Mouse (Mus musculus) CH12.LX (cell line): ENCODE measurements around the gene Zfp518b. TPM values are rescaled to one million over a fixed set of nuclear protein-coding genes. Genes with fewer than 3 reads are reported as not detected.

Experiments used
- DNase-seq: peaks from one replicate; pipeline ENCODE4 v3.0.0-alpha.2; 2013; ENCODE audit errors: extremely low read depth
- H3K27ac ChIP-seq: 2 replicates; pipeline ENCODE4 v1.5.1; 2012; ENCODE audit warnings: low read depth, mild to moderate bottlenecking, control low read depth, moderate library complexity; ENCODE audit not compliant: insufficient read depth
- H3K27me3 ChIP-seq: replicated peaks from 2 replicates; pipeline ENCODE3; 2012; ENCODE audit warnings: inconsistent platforms
- H3K36me3 ChIP-seq, 2 experiments: replicated peaks in 1 of 2; 2 replicates each; pipeline versions ENCODE3 to v1.6.1; 2012; ENCODE audit warnings: inconsistent platforms in 1 of 2, low read length in 1 of 2, mild to moderate bottlenecking in 1 of 2, mixed read lengths in 1 of 2, moderate library complexity in 1 of 2; ENCODE audit not compliant: control insufficient read depth in 1 of 2, insufficient read depth in 1 of 2
- H3K4me1 ChIP-seq, 2 experiments: 2 replicates each; pipeline ENCODE4 v1.6.1; 2012; ENCODE audit warnings: inconsistent platforms in 1 of 2, moderate library complexity in 1 of 2; ENCODE audit not compliant: insufficient read depth in 2 of 2, control insufficient read depth in 1 of 2
- H3K4me2 ChIP-seq: 2 replicates; pipeline ENCODE4 v1.6.1; 2012; ENCODE audit warnings: low read depth, mild to moderate bottlenecking, control low read depth; ENCODE audit not compliant: poor library complexity, insufficient read depth, severe bottlenecking
- H3K4me3 ChIP-seq, 3 experiments: fragments of 150-350 bp in 1 of 3; sonication (generic) in 1 of 3; replicated peaks in 1 of 3; 2 replicates each; pipeline versions ENCODE3 to v1.5.1; 2011 to 2012; ENCODE audit warnings: low read depth in 2 of 3, low read length in 2 of 3, mild to moderate bottlenecking in 2 of 3, moderate library complexity in 2 of 3, control low read depth in 1 of 3, improper control_type of control experiment in 1 of 3, inconsistent platforms in 1 of 3, mixed read lengths in 1 of 3; ENCODE audit not compliant: poor library complexity in 1 of 3
- H3K79me2 ChIP-seq: replicated peaks from 2 replicates; pipeline ENCODE4 v1.6.1; 2012; ENCODE audit warnings: mild to moderate bottlenecking, moderate library complexity; ENCODE audit not compliant: control insufficient read depth, poor library complexity, insufficient read depth, severe bottlenecking; ENCODE audit errors: extremely low read depth
- H3K9ac ChIP-seq: 2 replicates; pipeline ENCODE4 v1.6.1; 2012; ENCODE audit warnings: low read depth, mild to moderate bottlenecking, control low read depth, moderate library complexity; ENCODE audit not compliant: insufficient read depth
- H3K9me3 ChIP-seq: replicated peaks from 2 replicates; pipeline ENCODE3; 2012; ENCODE audit warnings: low read length, inconsistent platforms, mixed read lengths
- CHD1 ChIP-seq: IDR thresholded peaks from 2 replicates; pipeline ENCODE4 v1.6.1; 2012; ENCODE audit warnings: low read depth, low read length, improper control_type of control experiment, inconsistent platforms
- CTCF ChIP-seq, 2 experiments: IDR thresholded peaks in 1 of 2; conservative IDR thresholded peaks in 1 of 2; 2 replicates each; pipeline ENCODE4 v1.5.1; 2011 to 2012; ENCODE audit warnings: low read depth in 2 of 2, low read length in 2 of 2, improper control_type of control experiment in 1 of 2, inconsistent platforms in 1 of 2, mild to moderate bottlenecking in 1 of 2, moderate library complexity in 1 of 2
- E2F4 ChIP-seq: IDR thresholded peaks from 2 replicates; pipeline ENCODE4 v1.6.1; 2011; ENCODE audit warnings: low read depth, low read length, improper control_type of control experiment; ENCODE audit not compliant: insufficient replicate concordance
- ELF1 ChIP-seq: IDR thresholded peaks from 2 replicates; pipeline ENCODE4 v1.6.1; 2014; ENCODE audit warnings: low read depth, mild to moderate bottlenecking, inconsistent platforms, low read length, improper control_type of control experiment
- HCFC1 ChIP-seq: IDR thresholded peaks from 2 replicates; pipeline ENCODE4 v1.6.1; 2012; ENCODE audit warnings: low read depth, mild to moderate bottlenecking, inconsistent platforms, low read length, improper control_type of control experiment
- JUN ChIP-seq: IDR thresholded peaks from 2 replicates; pipeline ENCODE4 v1.6.1; 2011; ENCODE audit warnings: low read depth, mild to moderate bottlenecking, low read length, improper control_type of control experiment, moderate library complexity; ENCODE audit not compliant: insufficient read depth
- KAT2A ChIP-seq: IDR thresholded peaks from 2 replicates; pipeline ENCODE4 v1.6.1; 2012; ENCODE audit warnings: low read length, improper control_type of control experiment, inconsistent platforms; ENCODE audit not compliant: insufficient replicate concordance
- MEF2A ChIP-seq: IDR thresholded peaks from 2 replicates; pipeline ENCODE4 v1.6.1; 2014; ENCODE audit warnings: low read depth, mild to moderate bottlenecking, inconsistent platforms, low read length, improper control_type of control experiment, borderline replicate concordance
- NELFE ChIP-seq: IDR thresholded peaks from 2 replicates; pipeline ENCODE4 v1.6.1; 2011; ENCODE audit warnings: low read depth, low read length, improper control_type of control experiment
- POLR2AphosphoS2 ChIP-seq: IDR thresholded peaks from 2 replicates; pipeline ENCODE4 v1.6.1; 2011; ENCODE audit warnings: low read depth, low read length, improper control_type of control experiment
- RAD21 ChIP-seq: IDR thresholded peaks from 2 replicates; pipeline ENCODE4 v1.6.1; 2011; ENCODE audit warnings: low read depth, mild to moderate bottlenecking, low read length, improper control_type of control experiment, moderate library complexity
- SMC3 ChIP-seq: IDR thresholded peaks from 2 replicates; pipeline ENCODE4 v1.6.1; 2011; ENCODE audit warnings: low read depth, low read length, improper control_type of control experiment
- TCF12 ChIP-seq: IDR thresholded peaks from 2 replicates; pipeline ENCODE4 v1.6.1; 2014; ENCODE audit warnings: low read depth, mild to moderate bottlenecking, inconsistent platforms, low read length, improper control_type of control experiment
- USF2 ChIP-seq: conservative IDR thresholded peaks from 2 replicates; pipeline ENCODE4 v1.6.1; 2011; ENCODE audit warnings: low read depth, low read length, improper control_type of control experiment
- ZC3H11A ChIP-seq: IDR thresholded peaks from 2 replicates; pipeline ENCODE4 v1.6.1; 2012; ENCODE audit warnings: low read depth, mild to moderate bottlenecking, inconsistent platforms, low read length, improper control_type of control experiment
- ZMIZ1 ChIP-seq: IDR thresholded peaks from 2 replicates; pipeline ENCODE4 v1.6.1; 2012; ENCODE audit warnings: low read depth, mild to moderate bottlenecking, inconsistent platforms, low read length, improper control_type of control experiment
- dilution Hi-C: fragments of 300-500 bp; cut with MboI; formaldehyde crosslinking; loops from 2 replicates; pipeline ENCODE4 v1.14.3; 2020; ENCODE audit warnings: low sequenced_read_pairs; ENCODE audit not compliant: extremely low pct_unique_long_range_greater_than_20kb, extremely low pct_ligation_motif_present
- in situ Hi-C: fragments of 300-500 bp; cut with MboI; formaldehyde crosslinking; loops from 3 replicates; pipeline ENCODE4 v1.14.3; 2019; ENCODE audit warnings: low sequenced_read_pairs, low pct_ligation_motif_present, low pct_unique_long_range_greater_than_20kb, mixed read lengths
- polyA plus RNA-seq: library from polyadenylated mRNA; unstranded; fragments of >175 nt; gene quantifications from 2 replicates; pipeline ENCODE4 v1.2.1, GENCODE M21; 2012; ENCODE audit warnings: low read depth; ENCODE audit not compliant: insufficient read length
- total RNA-seq, 2 experiments: library from RNA; depleted of rRNA; stranded (reverse); fragments of 300-350 nt in 1 of 2; fragments of >200 nt in 1 of 2; gene quantifications; 2 replicates each; pipeline ENCODE4 v1.2.3; 2012 to 2014

The Zfp518b gene
- total and polyA plus RNA-seq, 3 experiments, result not detected

GRCm38 (mm10) chr5:38626883-38627282, 57.7 kb downstream of the Zfp518b start:
- in situ Hi-C loops, result no loop called here
- no peaks in the 10 kb centered on the region for H3K4me1 ChIP-seq
- dilution Hi-C loops, result no loop called here

GRCm38 (mm10) chr5:38620783-38621182, 63.8 kb downstream of the Zfp518b start:
- dilution Hi-C loops (no loop called here), in situ Hi-C loops (loop anchor here (25.0 kb wide), 1 partner anchor 308 kb away; the partner anchor contains the start of gene Drd5)
- H3K27ac ChIP-seq, result no peak overlapping the region
- no peaks in the 10 kb centered on the region for H3K36me3 ChIP-seq
- no peaks in the 10 kb centered on the region for H3K27me3 ChIP-seq
- no peak overlapping the region for H3K9ac ChIP-seq
- TF ChIP-seq SMC3, result peak; percentile 56
- no peak for TF ChIP-seq CHD1
- TF ChIP-seq CTCF (conservative IDR thresholded peaks at IDR 0.05 in 1 of 2, IDR thresholded peaks at IDR 0.05 in 1 of 2; ENCODE audit: low read depth in 2 of 2, low read length in 2 of 2), result peak; percentile 32 to 73; a peak in 3 of 4 replicates
- no peak for TF ChIP-seq KAT2A
- no peak for TF ChIP-seq ZMIZ1
- TF ChIP-seq RAD21, result peak; percentile 64
- TF ChIP-seq ELF1, result no peak
- DNase-seq, result peak; percentile 33
- H3K4me2 ChIP-seq, result peak overlapping the region; percentile 34; the same call in 1 of the 2 replicates
- no peaks in the 10 kb centered on the region for H3K4me1 ChIP-seq
- peaks cover 2% of the 10 kb centered on the region for H3K9me3 ChIP-seq
- H3K79me2 ChIP-seq, result no peaks in the 10 kb centered on the region
- H3K4me3 ChIP-seq, result no peak overlapping the region

More at GRCm38 (mm10) chr5:38626883-38627282, 57.7 kb downstream of the Zfp518b start:
- H3K79me2 ChIP-seq, result no peaks in the 10 kb centered on the region
- no peaks in the 10 kb centered on the region for H3K27me3 ChIP-seq
- no peak overlapping the region for H3K4me3 ChIP-seq
- no peak overlapping the region for H3K9ac ChIP-seq
- no peak overlapping the region for H3K4me2 ChIP-seq
- no peak for DNase-seq
- no peaks in the 10 kb centered on the region for H3K36me3 ChIP-seq
- no peak for TF ChIP-seq E2F4
- no peak for TF ChIP-seq MEF2A
- no peak for TF ChIP-seq NELFE
- TF ChIP-seq ZC3H11A, result no peak
- TF ChIP-seq USF2, result no peak
- TF ChIP-seq POLR2AphosphoS2, result no peak
- TF ChIP-seq, all 38 proteins: peak for 0
- H3K9me3 ChIP-seq, result peaks cover 2% of the 10 kb centered on the region
- H3K27ac ChIP-seq, result no peak overlapping the region

GRCm38 (mm10) chr5:38618908-38619307, 65.7 kb downstream of the Zfp518b start:
- Histone ChIP-seq H3K9ac (no peak overlapping the region), H3K27ac (no peak overlapping the region), H3K9me3 (no peaks in the 10 kb centered on the region), H3K36me3 (no peaks in the 10 kb centered on the region), H3K79me2 (no peaks in the 10 kb centered on the region), H3K4me3 (no peak overlapping the region), H3K27me3 (no peaks in the 10 kb centered on the region), H3K4me2 (no peak overlapping the region), H3K4me1 (no peaks in the 10 kb centered on the region; a peak in 1 of 4 replicates)
- dilution Hi-C loops (no loop called here), in situ Hi-C loops (loop anchor here (25.0 kb wide), 1 partner anchor 307 kb away; the partner anchor contains the start of gene Drd5)
- no peak for TF ChIP-seq TCF12
- TF ChIP-seq HCFC1, result no peak
- TF ChIP-seq ZMIZ1, result no peak
- TF ChIP-seq ZC3H11A, result no peak
- no peak for TF ChIP-seq MEF2A
- TF ChIP-seq JUN, result no peak
- DNase-seq, result no peak
